Mouse (Mus musculus) left cerebral cortex, adult 2 months (tissue): ENCODE results near the gene Slc16a9. TPM values are rescaled to one million over a fixed set of nuclear protein-coding genes. Genes with fewer than 3 reads are reported as not detected.
A peak's percentile ranks its signal among the peaks of the same experiment; 100 is the strongest.

Experiments
- DNase-seq, 2 experiments: peaks; one replicate each; pipeline ENCODE4 v3.0.0; 2021 to 2022; ENCODE audit warnings: low spot score in 2 of 2, mixed read lengths in 1 of 2; ENCODE audit errors: extremely low spot score in 1 of 2
- H3K27ac ChIP-seq: fragments of 200-600 bp; 2 replicates; pipeline ENCODE4 v1.8.1; 2022
- H3K4me3 ChIP-seq: fragments of 200-600 bp; 2 replicates; pipeline ENCODE4 v1.8.1; 2022
- CTCF ChIP-seq: fragments of 200-600 bp; IDR thresholded peaks from 2 replicates; pipeline ENCODE4 v1.8.1; 2022; ENCODE audit warnings: antibody characterized with exemption, mild to moderate bottlenecking, moderate library complexity
- intact Hi-C: fragments of 180-260 bp; cut with DNase I; formaldehyde crosslinking; loops from one replicate; pipeline ENCODE4 v1.15.1; 2025
- long read RNA-seq, 2 experiments: library from polyadenylated mRNA; stranded (forward); transcript quantifications; one replicate each; pipeline ENCODE4 v2.0.0; 2021; ENCODE audit warnings: borderline mapping rate in 2 of 2
- total RNA-seq, 2 experiments: library from RNA; stranded (reverse); gene quantifications; 2 replicates each; pipeline ENCODE4 v1.2.3; 2021

Gene Slc16a9
- 1 to 10 TPM; 1.2 to 2.7 TPM for total RNA-seq
- long read RNA-seq, experiment 1, partial matches to known transcripts: 0 of 4 reads
- long read RNA-seq, experiment 1, other reads (novel, unspliced or antisense): 1 of 4 reads
- long read RNA-seq, experiment 2, partial matches to known transcripts: 1 of 3 reads
- long read RNA-seq, experiment 2, other reads (novel, unspliced or antisense): 0 of 3 reads

GRCm38 (mm10) chr10:70244921-70245558 lies at the start of gene Slc16a9:
Gene Slc16a9, plus strand, starts transcription at chr10:70245100.
- intact Hi-C loops: no loop called here
- H3K27ac ChIP-seq: no peak within 1 kb of the TSS; the same call in 1 of the 2 replicates
- TF ChIP-seq CTCF: peak; percentile 20
- DNase-seq: peak; percentile 20 to 37
- H3K4me3 ChIP-seq: peak within 1 kb of the TSS; percentile 59

GRCm38 (mm10) chr10:70195279-70195678 lies 49.6 kb upstream of the Slc16a9 start:
- DNase-seq: no peak
- Histone ChIP-seq H3K4me3 (no peak overlapping the region), H3K27ac (no peak overlapping the region)
- TF ChIP-seq CTCF: no peak
- intact Hi-C loops: loop anchor here (10.0 kb wide), 1 partner anchor 370 kb away; no protein-coding TSS in a partner anchor

- no peak for DNase-seq
- intact Hi-C loops: loop anchor here (2.0 to 10.0 kb wide), 2 partner anchors 101 to 369 kb away; no protein-coding TSS in a partner anchor
- peak; percentile 55 for TF ChIP-seq CTCF
- no peak overlapping the region for H3K4me3 ChIP-seq
- 0 out of 2 replicates have a peak overlapping the region, but pooled peaks have one; percentile 22 for H3K27ac ChIP-seq
Observed at GRCm38 (mm10) chr10:70195786-70196185, 49.1 kb upstream of the Slc16a9 start.

- DNase-seq: no peak
- Histone ChIP-seq H3K27ac (no peak overlapping the region), H3K4me3 (no peak overlapping the region)
- intact Hi-C loops: loop anchor here (2.0 to 10.0 kb wide), 2 partner anchors 100 to 368 kb away; no protein-coding TSS in a partner anchor
- TF ChIP-seq CTCF: no peak
Observed at GRCm38 (mm10) chr10:70196666-70197065, 48.2 kb upstream of the Slc16a9 start.

GRCm38 (mm10) chr10:70197601-70198000 lies 47.3 kb upstream of the Slc16a9 start:
- intact Hi-C loops: loop anchor here (2.0 to 10.0 kb wide), 2 partner anchors 99 to 367 kb away; no protein-coding TSS in a partner anchor
- H3K4me3 ChIP-seq: no peak overlapping the region
- TF ChIP-seq CTCF: no peak

GRCm38 (mm10) chr10:70198012-70198411 lies 46.9 kb upstream of the Slc16a9 start:
- no peak overlapping the region for H3K4me3 ChIP-seq
- no peak for DNase-seq
- intact Hi-C loops: loop anchor here (10.0 kb wide), 1 partner anchor 367 kb away; no protein-coding TSS in a partner anchor
- no peak overlapping the region for H3K27ac ChIP-seq
- TF ChIP-seq CTCF: no peak

More at GRCm38 (mm10) chr10:70197601-70198000, 47.3 kb upstream of the Slc16a9 start:
- no peak for DNase-seq
- no peak overlapping the region for H3K27ac ChIP-seq

- Histone ChIP-seq H3K27ac (no peak overlapping the region), H3K4me3 (no peak overlapping the region)
- intact Hi-C loops: loop anchor here (10.0 kb wide), 1 partner anchor 366 kb away; no protein-coding TSS in a partner anchor
- no peak for DNase-seq
- no peak for TF ChIP-seq CTCF
Observed at GRCm38 (mm10) chr10:70198951-70199463, 45.9 kb upstream of the Slc16a9 start.

- no peak overlapping the region for H3K4me3 ChIP-seq
- intact Hi-C loops: loop anchor here (10.0 kb wide), 1 partner anchor 365 kb away; no protein-coding TSS in a partner anchor
- H3K27ac ChIP-seq: no peak overlapping the region
- TF ChIP-seq CTCF: no peak
- DNase-seq: no peak
Observed at GRCm38 (mm10) chr10:70199466-70200210, 45.3 kb upstream of the Slc16a9 start.

- intact Hi-C loops: no loop called here
- H3K27ac ChIP-seq: no peak overlapping the region
- TF ChIP-seq CTCF: no peak
- no peak for DNase-seq
- no peak overlapping the region for H3K4me3 ChIP-seq
Observed at GRCm38 (mm10) chr10:70200889-70201500, 43.9 kb upstream of the Slc16a9 start.

GRCm38 (mm10) chr10:70204505-70205399 lies 40.1 kb upstream of the Slc16a9 start, which contains the start of gene Mrln:
Gene Mrln, plus strand, starts transcription at chr10:70204664.
- DNase-seq: no peak
- intact Hi-C loops: no loop called here
- no peak within 1 kb of the TSS for H3K4me3 ChIP-seq
- H3K27ac ChIP-seq: no peak within 1 kb of the TSS
- TF ChIP-seq CTCF: no peak
